Mouse (Mus musculus) lung, embryonic 14.5 days (tissue): Measurements from ENCODE around the gene Cacna1i. TPM values are rescaled to one million over a fixed set of nuclear protein-coding genes. Genes with fewer than 3 reads are reported as not detected.

Experiments
- ATAC-seq: fragments of 200-750 bp; cut with Nextera tagmentation; 2 replicates; pipeline ENCODE4 v1.8.0; 2017; ENCODE audit warnings: mild to moderate bottlenecking, moderate TSS enrichment, moderate library complexity; ENCODE audit not compliant: insufficient read depth
- DNase-seq: peaks from one replicate; pipeline ENCODE4 v3.0.0-alpha.2; 2015
- H3K27ac ChIP-seq: fragments of 300-500 bp; sonication (generic); 2 replicates; pipeline ENCODE4 v1.5.1; 2014; ENCODE audit warnings: low read depth, mild to moderate bottlenecking, moderate library complexity
- H3K27me3 ChIP-seq: fragments of 300-500 bp; sonication (generic); 2 replicates; pipeline ENCODE4 v1.6.1; 2014; ENCODE audit warnings: low read length, control low read depth; ENCODE audit not compliant: insufficient read depth
- H3K36me3 ChIP-seq: fragments of 300-500 bp; sonication (generic); 2 replicates; pipeline ENCODE4 v1.6.1; 2014; ENCODE audit warnings: control low read depth; ENCODE audit not compliant: insufficient read depth
- H3K4me1 ChIP-seq: fragments of 300-500 bp; sonication (generic); 2 replicates; pipeline ENCODE4 v1.6.1; 2014; ENCODE audit warnings: antibody characterized with exemption, control low read depth; ENCODE audit not compliant: insufficient read depth
- H3K4me2 ChIP-seq: fragments of 300-500 bp; sonication (generic); 2 replicates; pipeline ENCODE4 v1.6.1; 2014; ENCODE audit warnings: mild to moderate bottlenecking
- H3K4me3 ChIP-seq: fragments of 300-500 bp; sonication (generic); 2 replicates; pipeline ENCODE4 v1.5.1; 2014; ENCODE audit warnings: low read depth, low read length
- H3K9ac ChIP-seq: fragments of 300-500 bp; sonication (generic); 2 replicates; pipeline ENCODE4 v1.6.1; 2014
- H3K9me3 ChIP-seq: fragments of 300-500 bp; sonication (generic); 2 replicates; pipeline ENCODE4 v1.6.1; 2016; ENCODE audit warnings: low read depth, low read length, control low read depth
- CTCF ChIP-seq: IDR thresholded peaks from 2 replicates; pipeline ENCODE4 v1.5.1; 2016; ENCODE audit warnings: antibody characterized with exemption, low read depth
- WGBS: fragments of 180-500 bp; shearing (Covaris S2); extraction: QIAGEN DNeasy Blood & Tissue Kit; methylation state at CpG from one replicate; pipeline ENCODE4 v1.1.7; 2014; 5-methylcytosine and 5-hydroxymethylcytosine counted together
- polyA plus RNA-seq: library from polyadenylated mRNA; unstranded; fragments of >200 nt; fragmentation: Nextera tagmentation; extraction: Ambion mirVana; gene quantifications from 2 replicates; pipeline ENCODE4 v1.2.1, GENCODE M21; 2014

The Cacna1i gene
- not detected in 2 replicates for polyA plus RNA-seq

- DNase-seq (peak; percentile 50), ATAC-seq (no peak)
- 1% methylated on average over 50 of the region's 50 CpGs for WGBS
Measured at GRCm38 (mm10) chr15:80286851-80287415, at the start of gene Cacna1i. Gene Cacna1i, plus strand, starts transcription at chr15:80287238.

GRCm38 (mm10) chr15:80248135-80248534 lies 38.9 kb upstream of the Cacna1i start:
- TF ChIP-seq CTCF = no peak
- DNase-seq (no peak), ATAC-seq (no peak)
- Histone ChIP-seq H3K9ac (no peak overlapping the region), H3K4me1 (no peaks in the 10 kb centered on the region), H3K4me3 (no peak overlapping the region), H3K9me3 (no peaks in the 10 kb centered on the region), H3K36me3 (peaks cover 89% of the 10 kb centered on the region), H3K4me2 (no peak overlapping the region), H3K27me3 (no peaks in the 10 kb centered on the region), H3K27ac (no peak overlapping the region)
- WGBS = 93% methylated on average over 12 of the region's 12 CpGs

More at GRCm38 (mm10) chr15:80286851-80287415, at the start of gene Cacna1i:
- H3K9ac ChIP-seq = peak within 1 kb of the TSS; percentile 3; the same call in 1 of the 2 replicates
- H3K4me2 ChIP-seq = peak within 1 kb of the TSS; percentile 87
- H3K4me1 ChIP-seq = no peaks in the 10 kb centered on the region
- H3K27me3 ChIP-seq = peaks cover 56% of the 10 kb centered on the region
- H3K9me3 ChIP-seq = no peaks in the 10 kb centered on the region
- no peaks in the 10 kb centered on the region for H3K36me3 ChIP-seq
- peak; percentile 8; the same call in 1 of the 2 replicates for TF ChIP-seq CTCF
- peak within 1 kb of the TSS; percentile 39 for H3K4me3 ChIP-seq
- H3K27ac ChIP-seq = no peak within 1 kb of the TSS

DNA sequence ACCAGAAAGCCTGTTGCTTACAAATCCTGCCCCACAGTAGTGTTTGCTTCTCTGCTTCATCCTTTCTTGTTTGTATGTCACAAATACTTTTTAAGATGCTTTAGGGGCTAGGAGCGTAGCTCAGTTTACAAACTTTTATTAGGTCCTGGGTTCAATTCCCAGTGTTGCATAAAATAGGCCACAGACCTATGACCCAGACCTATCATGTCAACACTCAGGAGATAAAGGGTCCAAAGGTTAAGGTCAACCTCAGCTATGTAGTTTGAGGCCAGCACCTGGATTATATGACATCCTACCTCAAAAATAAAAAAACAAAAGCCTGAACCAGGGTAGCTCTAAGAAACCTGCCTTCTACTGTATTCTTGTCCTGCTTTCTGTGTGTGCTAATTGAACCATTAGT lies 38.4 kb upstream of the Cacna1i start:
- 92% methylated on average over 1 of the region's 1 CpGs for WGBS
- H3K4me1 ChIP-seq = no peaks in the 10 kb centered on the region
- H3K4me3 ChIP-seq = no peak overlapping the region
- H3K4me2 ChIP-seq = no peak overlapping the region
- H3K27ac ChIP-seq = no peak overlapping the region
- H3K27me3 ChIP-seq = no peaks in the 10 kb centered on the region
- peaks cover 84% of the 10 kb centered on the region for H3K36me3 ChIP-seq
- no peaks in the 10 kb centered on the region for H3K9me3 ChIP-seq
- DNase-seq (no peak), ATAC-seq (no peak)
- TF ChIP-seq CTCF = no peak
- H3K9ac ChIP-seq = no peak overlapping the region

- H3K36me3 ChIP-seq = peaks cover 74% of the 10 kb centered on the region
- WGBS = 88% methylated on average over 10 of the region's 10 CpGs
- no peaks in the 10 kb centered on the region for H3K9me3 ChIP-seq
- no peaks in the 10 kb centered on the region for H3K4me1 ChIP-seq
- H3K4me2 ChIP-seq = no peak overlapping the region
- DNase-seq (no peak), ATAC-seq (no peak)
- H3K27ac ChIP-seq = no peak overlapping the region
- no peak overlapping the region for H3K4me3 ChIP-seq
- no peak overlapping the region for H3K9ac ChIP-seq
- H3K27me3 ChIP-seq = no peaks in the 10 kb centered on the region
- TF ChIP-seq CTCF = no peak
Measured at GRCm38 (mm10) chr15:80249672-80250071, 37.4 kb upstream of the Cacna1i start.

GRCm38 (mm10) chr15:80250586-80250985 lies 36.5 kb upstream of the Cacna1i start:
- no peak overlapping the region for H3K4me3 ChIP-seq
- no peak for TF ChIP-seq CTCF
- no peak for DNase-seq
- no peak overlapping the region; the same call in 1 of the 2 replicates for H3K9ac ChIP-seq
- no peaks in the 10 kb centered on the region for H3K9me3 ChIP-seq
- ATAC-seq = no peak
- no peaks in the 10 kb centered on the region for H3K27me3 ChIP-seq
- H3K4me2 ChIP-seq = no peak overlapping the region; the same call in 1 of the 2 replicates
- peak overlapping the region; percentile 49; the same call in 1 of the 2 replicates for H3K27ac ChIP-seq
- H3K4me1 ChIP-seq = no peaks in the 10 kb centered on the region
- peaks cover 67% of the 10 kb centered on the region for H3K36me3 ChIP-seq
- WGBS = 65% methylated on average over 6 of the region's 6 CpGs

- Histone ChIP-seq H3K36me3 (peaks cover 66% of the 10 kb centered on the region), H3K9ac (peak overlapping the region; percentile 23; the same call in 1 of the 2 replicates), H3K4me3 (no peak overlapping the region), H3K4me2 (no peak overlapping the region), H3K4me1 (peaks cover 8% of the 10 kb centered on the region), H3K27ac (peak overlapping the region; percentile 98; the same call in 1 of the 2 replicates), H3K27me3 (no peaks in the 10 kb centered on the region), H3K9me3 (no peaks in the 10 kb centered on the region)
- ATAC-seq (no peak), DNase-seq (peak; percentile 66)
- 20% methylated on average over 2 of the region's 2 CpGs for WGBS
- TF ChIP-seq CTCF = no peak
Measured at GRCm38 (mm10) chr15:80253530-80253929, 33.5 kb upstream of the Cacna1i start.

DNA sequence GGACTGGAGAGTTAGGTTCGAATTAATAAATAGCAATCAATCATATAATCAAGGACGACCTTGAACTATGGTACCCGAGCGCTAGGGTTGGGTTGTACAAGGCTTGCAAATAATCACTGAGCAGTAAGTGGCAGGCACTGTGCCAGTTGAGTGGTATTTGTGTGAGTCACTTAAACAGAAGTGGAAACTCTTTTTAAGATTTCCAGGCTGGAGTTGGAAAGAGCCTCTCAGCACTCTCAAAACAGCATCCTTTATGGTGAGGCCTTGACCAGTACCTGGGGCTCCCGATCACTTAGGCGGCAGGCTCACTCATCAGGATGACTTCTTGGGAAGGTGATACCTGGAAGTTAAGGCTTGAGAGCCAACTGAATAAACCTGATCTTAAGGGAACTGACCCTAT lies 32.8 kb upstream of the Cacna1i start:
- Histone ChIP-seq H3K4me2 (peak overlapping the region; percentile 94), H3K9ac (peak overlapping the region; percentile 73), H3K4me3 (peak overlapping the region; percentile 91), H3K9me3 (no peaks in the 10 kb centered on the region), H3K4me1 (peaks cover 8% of the 10 kb centered on the region), H3K27ac (peak overlapping the region; percentile 98), H3K36me3 (peaks cover 63% of the 10 kb centered on the region), H3K27me3 (no peaks in the 10 kb centered on the region)
- WGBS = 38% methylated on average over 6 of the region's 6 CpGs
- ATAC-seq (no peak), DNase-seq (peak; percentile 55)
- TF ChIP-seq CTCF = no peak
